Mouse (Mus musculus) fat pad, adult 2 months (tissue): ENCODE measurements around the gene Tjp1.
A peak's percentile ranks its signal among the peaks of the same experiment; 100 is the strongest.

ENCODE experiments used
- DNase-seq: peaks from one replicate; pipeline ENCODE4 v3.0.0-alpha.2; 2011; ENCODE audit warnings: low read depth, low spot score; ENCODE audit errors: extremely low read depth

Tjp1 gene

DNA sequence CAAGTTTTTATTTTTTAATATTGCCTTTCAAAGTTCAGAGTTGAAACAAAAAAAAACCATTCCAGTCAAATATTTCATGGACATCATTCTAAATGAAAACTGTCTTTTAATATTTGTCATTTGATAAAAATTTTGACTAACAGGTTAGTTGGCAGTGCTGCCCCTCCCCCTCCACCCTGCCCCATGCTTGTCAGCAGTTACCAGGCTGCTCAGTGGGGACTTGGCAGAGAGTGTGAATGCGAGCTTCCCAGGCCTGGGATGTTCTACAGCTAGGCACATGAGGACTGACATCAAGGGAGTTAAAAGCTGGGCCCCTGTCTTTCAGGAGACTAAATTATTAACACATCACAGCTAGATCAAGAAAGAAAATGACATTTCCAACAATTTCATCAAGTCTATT, 161.4 kb downstream of the Tjp1 start:
- no peak for DNase-seq

DNA sequence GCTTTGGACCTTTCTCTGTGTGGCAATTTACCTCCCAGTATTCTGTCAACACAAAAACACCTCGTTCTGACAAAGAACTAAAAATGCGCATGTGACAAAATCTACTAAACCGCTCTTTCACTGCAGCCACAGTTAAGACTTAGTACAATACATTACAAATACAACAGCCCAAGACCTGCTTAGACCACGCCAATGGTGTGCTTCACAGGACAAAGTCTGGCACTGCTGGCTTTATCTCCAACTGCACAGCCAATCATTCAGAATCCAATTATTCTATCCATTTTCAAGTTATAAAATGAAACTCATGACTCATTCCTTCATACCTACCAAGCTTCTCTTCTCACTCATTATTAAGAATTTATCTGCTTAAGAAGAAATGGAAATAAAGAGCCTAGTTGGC, 162.0 kb downstream of the Tjp1 start:
- DNase-seq: no peak

DNA sequence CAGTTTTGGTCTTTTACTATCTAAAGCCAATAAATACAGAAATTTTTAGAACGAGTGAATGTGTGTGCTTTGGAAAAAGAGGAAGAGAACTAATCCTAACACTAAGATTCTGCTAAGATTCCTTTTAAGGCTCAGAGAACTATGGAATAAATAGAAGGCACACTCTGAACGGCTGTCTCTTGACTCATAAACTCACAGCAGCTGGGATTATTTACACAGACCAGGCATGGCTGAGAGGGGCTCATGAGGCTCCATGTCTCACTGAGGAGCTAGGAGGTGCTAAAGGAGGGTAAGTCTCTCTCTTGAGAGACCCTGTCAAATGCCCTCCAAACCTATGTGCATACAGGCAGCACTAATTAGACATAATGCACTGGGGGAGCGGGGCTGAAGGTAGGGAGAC, 167.3 kb downstream of the Tjp1 start:
- DNase-seq: no peak

DNA sequence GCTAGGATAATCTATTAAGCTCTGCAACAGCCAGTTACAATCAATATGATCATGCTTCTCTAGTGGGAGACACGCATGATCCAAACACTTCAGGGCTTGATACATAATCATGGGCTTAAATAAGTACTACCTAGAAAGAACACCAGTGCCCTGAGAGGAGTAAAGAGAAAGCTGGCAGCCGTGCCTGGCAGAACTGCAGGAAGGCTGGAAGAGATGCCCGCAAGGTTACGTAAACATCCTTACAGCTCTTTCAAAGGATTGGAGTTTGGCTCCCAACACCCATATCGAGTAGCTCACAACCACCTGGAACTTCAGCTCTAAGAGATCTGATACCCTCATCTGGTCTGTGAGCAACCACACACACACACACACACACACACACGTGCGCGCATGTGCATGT, 167.8 kb downstream of the Tjp1 start:
- peak; percentile 83 for DNase-seq

DNA sequence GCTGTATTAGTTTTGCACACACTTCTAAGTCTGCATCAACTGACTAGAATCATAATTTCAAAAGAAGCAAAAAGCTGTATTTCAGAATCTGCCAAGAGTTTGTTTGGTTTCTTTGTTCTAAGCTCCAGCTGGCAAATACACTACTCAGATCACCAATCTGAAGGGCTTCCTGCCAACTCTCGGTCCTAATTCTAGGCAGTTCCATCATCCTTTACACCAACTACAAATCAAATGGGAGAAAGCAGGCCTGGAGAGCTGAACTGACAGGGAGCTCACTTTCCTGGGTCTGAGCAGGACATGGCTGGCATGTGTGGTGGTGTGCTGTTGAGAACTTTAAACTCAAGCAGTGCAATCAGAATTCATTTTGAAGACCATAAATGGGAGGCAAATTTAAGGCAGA, 170.0 kb downstream of the Tjp1 start:
- no peak for DNase-seq

DNA sequence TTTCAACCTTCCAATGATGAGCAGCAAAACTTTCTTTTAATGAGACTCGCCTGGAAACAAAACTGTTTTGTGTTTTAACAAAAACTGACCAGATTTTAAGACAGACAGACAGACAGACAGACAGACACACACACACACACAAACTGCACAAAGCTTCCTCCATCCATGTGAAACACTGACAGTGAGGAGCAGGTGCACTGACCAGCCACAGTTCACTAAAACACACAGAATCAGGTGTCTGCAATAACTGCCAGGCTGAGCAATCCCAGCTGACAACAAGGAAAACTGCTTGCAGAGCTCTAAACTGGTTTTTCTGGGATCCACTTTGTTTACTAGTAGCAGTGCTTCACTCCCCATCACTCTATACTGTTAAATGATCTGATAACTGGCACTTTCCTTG, 171.4 kb downstream of the Tjp1 start:
- no peak for DNase-seq

DNA sequence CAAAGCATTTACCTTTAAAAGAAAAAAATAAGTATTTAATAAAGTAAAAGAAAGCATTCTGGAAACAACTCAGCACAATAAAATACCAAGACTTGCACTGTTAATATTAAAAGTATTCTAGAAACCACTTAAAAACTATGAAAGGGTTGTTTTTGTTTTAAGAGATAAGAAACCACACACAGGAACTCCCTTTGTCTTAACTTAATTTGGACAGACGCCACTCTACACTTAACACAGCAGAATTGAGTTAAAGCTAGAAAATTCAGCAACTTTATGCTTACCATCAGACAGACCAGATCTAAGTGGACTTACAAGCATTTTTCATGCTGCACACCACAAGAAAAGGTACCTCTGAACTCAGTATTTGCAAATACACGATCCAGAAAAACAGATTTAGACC, 172.7 kb downstream of the Tjp1 start:
- no peak for DNase-seq

DNA sequence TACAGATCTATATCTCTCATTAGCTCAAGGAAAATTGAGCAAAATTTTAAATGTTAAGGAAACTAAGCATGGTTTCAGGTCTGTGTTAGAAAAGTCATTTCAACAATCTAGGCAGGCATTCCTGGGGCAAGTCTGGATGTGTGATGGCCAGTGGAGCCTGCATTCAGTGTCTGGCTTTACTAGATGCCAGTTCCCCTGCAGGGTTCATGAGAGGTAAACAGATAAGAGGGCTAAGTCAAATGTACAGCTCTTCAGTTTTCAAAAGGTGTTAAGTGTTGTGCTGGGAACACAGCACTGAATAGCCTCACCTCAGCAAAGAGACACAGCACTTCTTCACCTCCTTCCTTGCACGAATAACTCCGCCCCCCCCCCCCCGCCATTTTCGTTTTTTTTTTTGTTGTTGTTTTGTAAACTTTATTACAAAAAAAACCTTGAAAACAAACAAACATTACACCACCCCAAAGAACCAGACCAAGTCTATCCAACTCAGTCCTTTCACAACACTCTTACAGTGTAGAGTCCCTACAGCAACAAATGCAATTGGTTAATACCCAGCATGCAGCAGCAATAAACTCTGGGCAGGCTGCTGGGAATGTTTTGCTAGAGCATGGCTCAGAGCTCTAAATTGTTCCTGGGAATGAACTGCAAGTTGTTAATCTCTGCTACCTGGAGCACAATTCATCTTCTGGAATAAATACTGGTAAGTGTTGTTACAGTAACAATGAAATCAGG, 177.1 kb downstream of the Tjp1 start:
- DNase-seq: no peak

DNA sequence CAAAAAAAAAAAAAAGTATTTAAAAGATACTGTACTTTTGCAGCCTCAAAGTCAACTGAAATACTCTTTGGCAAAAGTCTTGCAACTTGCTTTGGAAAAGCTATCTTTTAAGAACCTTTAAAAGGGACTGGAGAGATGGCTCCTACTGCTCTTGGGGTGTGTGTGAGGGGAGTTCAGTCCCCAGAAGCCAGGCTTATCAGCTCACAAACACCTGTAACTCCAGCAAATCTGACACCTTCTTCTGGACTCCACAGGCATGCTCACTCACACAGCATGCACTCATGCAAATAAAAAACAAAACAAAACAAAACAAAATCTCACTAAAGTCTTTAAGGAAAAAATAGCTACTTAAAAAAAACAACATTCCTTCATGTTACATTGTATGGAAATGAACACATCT, 179.0 kb downstream of the Tjp1 start:
- DNase-seq: no peak

DNA sequence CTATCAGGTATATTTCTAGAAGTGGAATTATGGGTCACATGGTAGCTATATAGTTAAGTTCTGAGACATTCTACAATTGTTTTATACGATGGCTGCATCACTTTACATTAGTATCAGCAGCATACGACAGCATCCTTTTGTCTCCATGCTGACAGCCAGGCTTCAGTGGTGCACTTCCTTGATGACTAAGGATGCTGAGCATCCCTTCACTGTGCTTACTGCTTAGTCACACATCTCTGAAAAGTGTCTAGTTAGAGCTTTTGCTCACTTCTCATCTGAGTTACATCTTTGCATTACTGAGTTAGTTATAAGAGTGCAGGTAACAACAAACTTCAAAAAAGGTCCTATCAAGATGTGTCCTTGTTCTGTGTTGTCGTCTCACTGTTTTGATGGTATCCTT, 182.3 kb downstream of the Tjp1 start:
- no peak for DNase-seq

DNA sequence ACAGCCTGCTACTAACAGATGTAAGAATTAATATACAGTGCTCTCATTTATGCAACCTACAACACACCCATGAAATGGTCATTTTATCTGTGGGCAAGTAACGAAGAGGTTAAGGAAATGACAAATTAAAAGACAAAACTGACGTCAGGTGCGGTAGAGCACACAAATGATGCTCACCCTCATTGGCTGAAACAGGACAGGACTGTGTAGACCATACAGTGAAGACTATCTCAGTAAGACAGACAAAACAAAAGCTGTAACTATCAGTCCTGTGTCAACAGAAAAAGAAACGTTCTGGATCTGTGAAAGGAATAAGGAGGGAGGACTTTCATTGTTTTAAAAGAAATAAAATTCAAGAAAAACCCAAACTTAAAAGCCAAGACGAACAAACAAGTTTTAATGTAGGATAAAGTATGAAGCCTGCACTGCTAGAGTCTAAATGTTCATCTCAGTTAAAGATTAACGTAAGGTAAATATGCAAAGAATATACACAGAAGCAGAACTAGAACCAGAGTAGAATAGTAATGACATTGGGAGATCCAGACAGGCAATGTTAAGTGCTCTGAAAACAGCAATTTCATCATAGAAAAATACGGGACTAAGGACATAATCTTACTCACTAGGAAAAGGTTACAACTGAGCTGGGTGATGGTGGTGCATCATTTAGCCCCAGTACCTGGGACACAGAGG, 189.9 kb downstream of the Tjp1 start:
- DNase-seq: no peak

DNA sequence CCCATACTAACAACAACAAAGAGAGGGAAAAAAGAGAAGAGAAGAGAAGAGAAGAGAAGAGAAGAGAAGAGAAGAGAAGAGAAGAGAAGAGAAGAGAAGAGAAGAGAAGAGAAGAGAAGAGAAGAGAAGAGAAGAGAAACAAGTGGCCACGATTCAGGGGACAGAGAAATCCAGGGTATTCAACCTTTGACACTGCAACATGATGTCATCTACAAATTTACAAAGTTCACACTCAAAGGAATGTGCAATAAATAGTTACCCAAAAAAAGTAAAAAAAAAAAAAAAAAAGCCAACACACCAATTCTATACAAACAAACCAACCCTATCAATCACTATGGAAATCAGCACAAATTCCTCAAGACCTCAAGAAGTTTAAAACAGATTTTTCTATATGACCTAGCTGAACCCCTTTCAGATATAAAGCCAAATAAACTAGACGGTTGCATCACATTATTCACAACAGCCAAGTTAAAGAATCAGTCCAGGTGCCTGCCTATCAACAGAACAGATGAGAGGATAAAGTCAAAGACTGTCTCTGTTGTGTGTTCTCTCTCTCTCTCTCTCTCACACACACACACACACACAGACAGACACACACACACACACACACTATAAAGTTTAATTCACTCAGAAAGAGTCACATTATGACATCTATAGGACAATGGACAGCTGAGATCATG, 194.4 kb downstream of the Tjp1 start:
- DNase-seq: no peak

DNA sequence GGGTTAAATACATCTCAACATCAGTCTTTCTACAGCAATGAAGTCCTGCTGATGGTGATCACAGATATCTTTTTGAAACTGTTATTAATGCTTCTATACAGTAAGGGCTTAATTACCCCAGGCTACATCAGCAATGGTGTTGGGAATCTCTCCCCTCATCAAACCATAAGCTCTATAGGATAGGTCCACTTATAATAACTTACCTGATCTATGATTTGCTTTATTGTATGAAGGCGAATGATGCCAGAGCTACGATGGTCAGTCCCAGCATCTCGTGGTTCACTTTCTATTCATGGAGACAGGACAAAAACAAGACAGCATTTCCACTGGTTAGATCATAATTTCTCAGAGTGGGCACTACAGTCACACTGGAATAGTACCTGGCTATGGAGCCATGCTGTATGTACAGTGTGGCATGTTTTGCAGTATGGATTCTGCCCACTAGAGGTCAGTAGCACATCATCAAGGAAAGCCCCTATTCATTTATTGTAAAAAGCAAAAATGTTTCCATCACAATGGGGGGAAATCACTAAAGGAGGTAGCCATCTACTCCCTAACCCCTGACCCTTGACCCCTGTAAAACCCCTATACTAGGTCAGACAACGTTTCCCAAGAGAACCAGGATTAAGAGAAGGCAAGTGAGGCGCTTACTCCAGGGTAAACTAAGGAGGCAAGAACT, 208.4 kb downstream of the Tjp1 start:
- no peak for DNase-seq

DNA sequence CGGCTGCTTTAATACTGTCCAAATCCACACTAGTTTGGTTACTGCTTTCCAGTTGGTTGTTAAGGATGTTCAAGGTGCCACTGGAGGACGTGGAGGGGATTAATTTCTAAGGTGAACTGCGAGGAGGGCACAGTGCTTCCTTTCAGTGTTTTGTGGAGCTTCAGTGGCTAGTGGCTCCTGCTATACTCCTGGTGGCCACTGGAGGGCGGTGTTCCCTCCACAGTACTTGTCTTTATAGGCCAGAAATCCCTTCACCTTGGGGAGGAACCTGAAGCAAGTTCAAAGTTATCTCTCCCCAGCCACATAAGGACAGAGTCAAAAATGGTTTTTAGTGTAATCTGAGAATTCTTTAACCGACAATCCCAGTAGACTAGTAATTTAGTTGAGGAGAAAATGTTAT, 210.2 kb downstream of the Tjp1 start:
- no peak for DNase-seq

DNA sequence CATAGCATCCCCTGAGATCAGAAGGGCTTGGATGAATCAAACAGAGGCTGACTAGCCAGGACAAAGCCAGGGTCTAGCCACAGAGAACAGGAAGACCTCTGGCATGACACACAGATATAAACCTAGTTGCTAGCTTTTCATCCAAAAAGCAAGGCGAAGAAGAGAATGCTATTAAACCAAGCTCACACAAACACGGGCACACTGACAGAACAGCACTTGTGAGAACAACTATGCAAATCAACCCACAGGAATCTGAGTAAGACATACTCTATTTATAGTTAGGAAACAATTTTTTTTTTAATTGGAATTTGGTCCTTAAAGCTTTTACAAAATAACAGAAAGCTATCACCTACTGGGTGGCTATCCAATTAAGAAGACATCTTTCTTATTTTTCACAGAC, 212.4 kb downstream of the Tjp1 start:
- no peak for DNase-seq

DNA sequence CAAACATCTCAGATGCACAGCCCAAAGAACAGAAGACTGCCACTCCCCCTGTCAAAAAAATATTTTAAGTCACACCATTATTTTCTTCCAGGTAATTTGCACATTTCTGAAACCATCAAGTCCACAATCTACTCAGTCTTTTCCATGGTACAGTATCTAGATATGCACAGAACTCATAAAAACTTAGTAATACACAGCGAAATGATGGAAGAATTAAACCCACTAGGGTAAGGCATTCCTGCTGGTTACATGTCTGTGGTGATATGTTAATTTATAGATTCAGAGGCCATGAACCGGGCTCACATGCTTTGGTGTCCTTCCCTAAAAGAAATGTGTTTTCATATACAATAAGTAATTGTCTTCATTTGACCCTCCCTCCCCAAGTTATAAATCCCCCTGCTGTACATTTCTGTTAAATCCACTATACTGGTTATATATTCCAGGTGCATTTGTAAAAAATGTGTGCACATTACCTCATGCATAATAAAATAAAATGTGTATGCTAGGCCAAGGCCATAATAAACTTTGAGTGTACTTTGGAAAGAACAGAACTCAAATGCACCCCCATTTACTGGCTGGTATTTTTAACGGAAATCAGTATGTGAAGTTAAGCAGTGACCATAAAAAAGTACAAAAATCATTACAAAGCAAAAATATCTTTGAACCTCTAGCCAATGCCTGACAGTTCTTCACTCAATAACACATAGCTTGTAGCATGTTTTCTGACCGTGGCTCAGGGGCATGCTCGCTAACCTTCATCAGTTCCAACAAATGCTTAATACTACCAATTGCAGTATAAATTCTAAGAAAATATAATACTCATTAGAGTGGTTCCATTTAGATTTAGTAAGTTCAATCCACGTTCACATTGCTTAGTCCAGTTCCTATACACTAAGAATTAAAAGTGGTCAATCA, 230.6 kb downstream of the Tjp1 start:
- no peak for DNase-seq

DNA sequence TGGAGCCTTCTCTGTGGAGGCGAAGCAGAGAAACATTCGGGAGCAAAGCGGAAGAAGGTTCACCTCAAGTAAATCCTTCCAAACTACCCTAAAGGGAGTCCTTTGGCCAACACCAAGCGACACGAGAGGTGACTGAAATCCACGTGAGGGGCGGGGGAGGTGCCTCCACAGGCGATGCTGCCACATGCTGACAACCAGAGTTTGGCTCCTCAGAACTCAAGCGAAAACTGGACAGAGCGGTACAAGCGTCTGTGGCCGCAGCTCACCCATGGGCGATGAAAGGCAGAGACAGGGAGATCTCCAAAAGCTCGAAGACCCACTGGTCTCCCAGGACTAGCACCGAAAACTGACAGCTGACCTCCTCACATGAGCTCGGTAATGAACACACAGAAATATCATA, 244.7 kb downstream of the Tjp1 start:
- no peak for DNase-seq

DNA sequence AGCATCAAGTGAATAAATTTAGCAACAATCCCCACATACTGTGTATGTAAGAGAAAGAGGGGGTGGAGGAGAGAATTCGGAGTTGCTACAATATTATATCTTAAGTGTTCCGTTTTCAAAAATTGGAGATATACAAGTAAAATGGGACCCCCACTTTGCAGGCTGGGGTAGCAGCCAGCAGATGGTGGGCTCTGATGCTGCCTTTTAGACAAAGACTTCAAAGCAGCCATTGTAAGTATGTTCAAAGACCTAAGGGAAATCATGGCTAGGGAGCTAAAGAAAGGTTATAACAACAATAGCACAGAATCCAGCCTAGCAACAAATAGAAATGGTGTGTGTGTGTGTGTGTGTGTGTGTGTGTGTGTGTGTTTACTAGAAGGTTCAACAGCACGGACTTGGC, 245.6 kb downstream of the Tjp1 start:
- DNase-seq: no peak

DNA sequence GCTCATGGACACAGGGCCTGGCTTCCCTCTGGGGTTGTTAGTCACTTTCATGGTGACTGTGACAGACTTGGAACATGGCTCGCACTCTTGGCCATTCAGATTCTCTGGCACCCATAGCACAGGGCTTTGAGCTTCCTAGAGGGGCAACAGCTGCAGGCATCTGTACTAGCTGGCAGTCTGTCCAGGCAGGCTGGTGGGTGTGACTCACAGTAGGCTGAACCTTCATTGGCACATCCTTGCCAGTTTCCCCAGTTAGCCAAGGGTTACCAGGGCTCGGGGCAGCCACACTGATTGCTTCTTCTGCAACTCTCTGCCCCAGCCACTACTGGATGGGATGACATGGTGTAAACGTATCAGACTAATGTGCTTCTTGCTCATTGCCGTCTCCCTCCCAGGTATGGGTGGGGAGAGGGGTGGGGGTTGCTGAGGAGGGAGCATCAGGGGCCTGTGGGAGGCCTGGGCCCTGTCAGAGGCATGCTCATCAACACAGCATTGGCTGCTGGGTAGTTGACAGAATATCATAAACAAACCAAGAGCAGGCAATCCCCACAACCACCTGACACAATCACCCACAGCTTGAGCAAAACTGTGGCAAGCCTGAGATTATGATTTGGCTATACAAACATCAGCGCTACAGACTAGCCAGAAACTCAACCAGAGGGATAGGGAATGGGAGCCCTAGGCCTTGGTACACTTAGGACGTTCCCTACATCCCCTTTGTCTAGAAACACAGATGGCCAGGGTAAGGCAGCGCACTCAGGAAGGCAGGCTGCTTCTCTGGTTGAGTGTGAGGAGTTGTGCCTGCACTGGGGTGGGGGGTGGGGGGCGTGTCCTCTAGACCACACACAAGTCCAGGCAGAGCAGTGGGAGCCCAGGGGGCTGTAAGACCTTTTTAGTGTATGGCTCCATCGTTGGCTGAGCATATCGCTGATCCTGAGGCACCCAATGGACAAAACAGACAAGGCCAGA, 246.4 kb downstream of the Tjp1 start:
- no peak for DNase-seq

DNA sequence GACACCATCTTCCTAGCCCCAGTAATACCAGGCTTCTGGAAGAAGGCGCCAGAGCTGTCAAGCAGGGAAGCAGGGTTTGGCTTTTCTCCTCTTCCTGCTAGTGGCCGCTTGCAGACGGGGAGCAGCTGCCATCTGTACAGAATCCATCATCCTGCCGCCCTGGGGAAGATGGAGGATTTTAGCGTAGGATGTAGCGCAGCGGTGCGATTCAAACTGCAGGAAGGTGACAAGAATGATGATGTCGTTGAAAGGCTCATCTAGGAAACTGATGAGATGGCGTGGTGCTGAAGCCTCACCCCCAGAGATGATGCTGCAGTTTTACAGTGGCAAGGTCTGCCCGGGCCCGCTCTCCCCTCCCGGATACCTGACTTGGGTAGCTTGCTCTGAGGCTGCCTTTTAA, 248.3 kb downstream of the Tjp1 start:
- no peak for DNase-seq
